Mouse (Mus musculus) hindbrain, embryonic 14.5 days (tissue): ENCODE measurements around the gene Ccl20. TPM values are rescaled to one million over a fixed set of nuclear protein-coding genes. Genes with fewer than 3 reads are reported as not detected.

ENCODE experiments used
- ATAC-seq: fragments of 200-750 bp; cut with Nextera tagmentation; 2 replicates; pipeline ENCODE4 v1.8.0; 2017; ENCODE audit warnings: moderate number of reproducible peaks, mild to moderate bottlenecking, moderate TSS enrichment, moderate library complexity; ENCODE audit not compliant: low FRiP score
- DNase-seq: peaks from one replicate; pipeline ENCODE4 v3.0.0-alpha.2; 2015; ENCODE audit warnings: low spot score
- H3K27ac ChIP-seq: fragments of 300-500 bp; sonication (generic); 2 replicates; pipeline ENCODE4 v1.5.1; 2014; ENCODE audit warnings: mild to moderate bottlenecking, moderate library complexity
- H3K27me3 ChIP-seq: fragments of 300-500 bp; sonication (generic); 2 replicates; pipeline ENCODE4 v1.6.1; 2014; ENCODE audit warnings: mild to moderate bottlenecking, low read length, mixed read lengths; ENCODE audit not compliant: control insufficient read depth, insufficient read depth
- H3K36me3 ChIP-seq: fragments of 300-500 bp; sonication (generic); replicated peaks from 2 replicates; pipeline ENCODE4 v1.6.1; 2014; ENCODE audit not compliant: control insufficient read depth, insufficient read depth
- H3K4me1 ChIP-seq: fragments of 300-500 bp; sonication (generic); replicated peaks from 2 replicates; pipeline ENCODE4 v1.6.1; 2014; ENCODE audit warnings: antibody characterized with exemption, low read length, mixed read lengths; ENCODE audit not compliant: control insufficient read depth, insufficient read depth
- H3K4me2 ChIP-seq: fragments of 300-500 bp; sonication (generic); replicated peaks from 2 replicates; pipeline ENCODE4 v1.6.1; 2014; ENCODE audit warnings: mild to moderate bottlenecking, moderate library complexity
- H3K4me3 ChIP-seq: fragments of 300-500 bp; sonication (generic); replicated peaks from 2 replicates; pipeline ENCODE4 v1.5.1; 2014; ENCODE audit warnings: mild to moderate bottlenecking, low read length
- H3K9ac ChIP-seq: fragments of 300-500 bp; sonication (generic); 2 replicates; pipeline ENCODE4 v1.6.1; 2014
- H3K9me3 ChIP-seq: fragments of 300-500 bp; sonication (generic); 2 replicates; pipeline ENCODE4 v1.6.1; 2016; ENCODE audit warnings: low read length; ENCODE audit not compliant: control insufficient read depth
- WGBS: fragments of 180-500 bp; shearing (Covaris S2); extraction: QIAGEN DNeasy Blood & Tissue Kit; methylation state at CpG from one replicate; pipeline ENCODE4 v1.1.7; 2014; 5-methylcytosine and 5-hydroxymethylcytosine counted together
- polyA plus RNA-seq: library from polyadenylated mRNA; unstranded; fragments of >200 nt; fragmentation: Nextera tagmentation; extraction: Ambion mirVana; gene quantifications from 2 replicates; pipeline ENCODE4 v1.2.1, GENCODE M21; 2014

Ccl20 gene
- polyA plus RNA-seq, 1 experiment from 2014 or later: not detected

DNA sequence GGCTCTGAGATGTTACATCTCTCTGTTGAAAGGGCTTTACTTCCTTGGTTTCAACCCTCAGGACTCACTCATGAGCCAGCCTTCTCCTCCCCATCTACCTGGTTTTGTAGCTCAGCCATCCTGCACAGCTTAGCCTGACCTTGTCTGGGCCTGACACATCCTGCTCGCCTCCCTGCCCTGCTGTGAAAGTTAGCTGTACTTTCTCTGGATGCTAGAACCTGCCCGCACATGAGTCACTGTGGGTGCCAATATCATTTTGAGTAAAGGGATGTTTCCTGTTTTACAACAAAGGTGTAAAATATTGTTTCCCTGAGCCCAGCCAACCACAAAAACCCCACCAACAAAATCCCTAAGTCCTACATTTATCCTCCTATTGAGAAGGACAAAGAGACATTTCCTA, 6.6 kb downstream of the Ccl20 start:
- Histone ChIP-seq H3K27me3 (no peaks in the 10 kb centered on the region), H3K4me3 (no peak overlapping the region), H3K9me3 (no peaks in the 10 kb centered on the region), H3K9ac (no peak overlapping the region), H3K4me2 (no peak overlapping the region), H3K36me3 (no peaks in the 10 kb centered on the region), H3K4me1 (no peaks in the 10 kb centered on the region), H3K27ac (no peak overlapping the region)
- 95% methylated on average over 2 of the region's 2 CpGs for WGBS
- DNase-seq (no peak), ATAC-seq (no peak)

DNA sequence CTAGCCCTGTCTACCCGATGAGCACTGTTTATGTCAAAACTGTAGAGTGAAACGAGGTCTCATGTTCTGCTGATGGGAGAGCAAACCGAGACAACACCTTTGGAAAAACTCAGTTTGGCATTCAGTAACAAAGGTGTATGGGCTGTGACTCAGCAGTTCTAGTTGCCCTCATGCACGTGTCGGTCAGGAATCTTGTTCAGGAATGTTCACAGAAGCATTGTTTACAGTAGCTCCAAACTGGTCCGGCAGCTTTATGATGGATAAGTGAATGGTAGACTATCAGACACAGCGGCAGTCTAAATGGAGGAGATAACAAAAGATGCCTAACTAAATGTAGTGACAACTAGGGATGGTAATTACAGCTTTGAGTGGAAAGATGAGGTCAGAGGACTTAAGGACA, 19.3 kb downstream of the Ccl20 start:
- DNase-seq (no peak), ATAC-seq (no peak)
- H3K27me3 ChIP-seq: no peaks in the 10 kb centered on the region
- H3K36me3 ChIP-seq: no peaks in the 10 kb centered on the region
- no peaks in the 10 kb centered on the region for H3K4me1 ChIP-seq
- H3K9ac ChIP-seq: no peak overlapping the region
- WGBS: 90% methylated on average over 7 of the region's 7 CpGs
- no peak overlapping the region for H3K27ac ChIP-seq
- no peak overlapping the region for H3K4me3 ChIP-seq
- no peak overlapping the region for H3K4me2 ChIP-seq
- no peaks in the 10 kb centered on the region for H3K9me3 ChIP-seq

- Histone ChIP-seq H3K27me3 (no peaks in the 10 kb centered on the region), H3K4me2 (no peak overlapping the region), H3K4me3 (no peak overlapping the region), H3K27ac (no peak overlapping the region), H3K9ac (no peak overlapping the region), H3K36me3 (no peaks in the 10 kb centered on the region), H3K9me3 (no peaks in the 10 kb centered on the region), H3K4me1 (no peaks in the 10 kb centered on the region)
- WGBS: 97% methylated on average over 8 of the region's 8 CpGs
- DNase-seq (no peak), ATAC-seq (no peak)
Measured at GRCm38 (mm10) chr1:83137847-83138246, 21.3 kb downstream of the Ccl20 start.

DNA sequence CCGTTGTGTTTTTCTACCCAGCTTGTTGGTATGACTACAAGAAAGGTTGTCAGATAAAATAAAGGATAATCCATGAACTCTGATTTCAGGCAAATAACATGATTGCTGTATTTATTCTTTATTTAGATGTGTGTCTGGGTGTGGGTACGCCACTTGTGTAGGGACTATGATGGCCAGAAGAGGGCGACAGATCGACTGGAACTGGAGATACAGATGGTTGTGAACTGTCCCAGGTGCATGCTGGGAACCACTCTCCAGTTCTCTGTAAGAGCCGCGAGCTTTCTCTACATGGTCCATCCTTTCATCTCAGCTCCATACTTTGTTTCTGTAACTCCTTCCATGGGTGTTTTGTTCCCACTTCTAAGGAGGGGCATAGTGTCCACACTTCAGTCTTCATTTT, 22.2 kb downstream of the Ccl20 start:
- no peaks in the 10 kb centered on the region for H3K36me3 ChIP-seq
- no peaks in the 10 kb centered on the region for H3K9me3 ChIP-seq
- DNase-seq (no peak), ATAC-seq (no peak)
- no peak overlapping the region for H3K4me3 ChIP-seq
- H3K27ac ChIP-seq: no peak overlapping the region
- 84% methylated on average over 6 of the region's 6 CpGs for WGBS
- H3K27me3 ChIP-seq: no peaks in the 10 kb centered on the region
- no peak overlapping the region for H3K4me2 ChIP-seq
- no peak overlapping the region for H3K9ac ChIP-seq
- H3K4me1 ChIP-seq: no peaks in the 10 kb centered on the region

- Histone ChIP-seq H3K27me3 (no peaks in the 10 kb centered on the region), H3K36me3 (no peaks in the 10 kb centered on the region), H3K27ac (no peak overlapping the region), H3K4me2 (no peak overlapping the region), H3K4me1 (no peaks in the 10 kb centered on the region), H3K9me3 (no peaks in the 10 kb centered on the region), H3K9ac (no peak overlapping the region), H3K4me3 (no peak overlapping the region)
- DNase-seq: no peak
- no peak for ATAC-seq
- 88% methylated on average over 8 of the region's 8 CpGs for WGBS
Measured at GRCm38 (mm10) chr1:83141510-83141909, 24.9 kb downstream of the Ccl20 start.

DNA sequence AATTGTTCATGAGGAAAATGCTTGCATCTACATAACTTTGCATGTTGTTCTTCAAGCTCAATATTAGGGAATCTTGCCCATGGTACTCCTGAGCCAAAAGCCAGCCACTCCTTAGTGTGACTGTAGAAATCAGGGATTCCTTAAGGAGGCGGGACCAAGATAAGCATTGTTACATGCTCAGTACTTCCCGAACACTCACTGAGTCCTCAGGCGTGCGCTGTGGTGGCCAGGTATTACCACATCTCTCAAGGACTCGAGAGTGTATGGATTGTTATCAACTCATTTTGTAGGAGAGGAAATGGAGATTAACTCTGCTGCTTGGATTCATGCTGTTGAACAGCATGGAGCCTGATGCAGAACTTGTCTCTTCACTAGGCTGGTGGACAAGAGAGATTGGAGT, 25.5 kb downstream of the Ccl20 start:
- no peak overlapping the region for H3K4me2 ChIP-seq
- no peak overlapping the region for H3K4me3 ChIP-seq
- H3K36me3 ChIP-seq: no peaks in the 10 kb centered on the region
- no peak for DNase-seq
- no peaks in the 10 kb centered on the region for H3K9me3 ChIP-seq
- H3K9ac ChIP-seq: no peak overlapping the region
- H3K27ac ChIP-seq: no peak overlapping the region
- no peak for ATAC-seq
- WGBS: 88% methylated on average over 5 of the region's 5 CpGs
- H3K4me1 ChIP-seq: no peaks in the 10 kb centered on the region
- H3K27me3 ChIP-seq: no peaks in the 10 kb centered on the region

DNA sequence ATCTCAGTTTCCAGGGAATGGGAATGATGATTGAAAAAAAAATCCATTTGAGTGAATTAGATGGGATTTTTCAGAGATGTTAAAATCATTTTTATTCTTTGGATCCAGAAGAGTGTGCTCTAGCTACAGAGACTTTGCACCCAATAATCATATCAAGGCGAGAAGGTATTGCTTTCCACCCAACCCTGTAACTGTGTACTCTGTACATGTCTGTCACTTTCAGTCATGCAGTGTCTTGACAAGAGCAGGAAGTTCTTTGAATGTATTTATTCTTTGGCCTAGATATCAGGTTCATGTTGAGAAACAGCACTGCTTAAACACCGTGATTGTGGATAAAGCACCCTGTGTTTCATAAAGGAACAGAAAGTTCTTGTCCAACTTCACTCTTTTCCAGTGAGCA, 30.0 kb downstream of the Ccl20 start:
- no peak overlapping the region for H3K27ac ChIP-seq
- H3K27me3 ChIP-seq: no peaks in the 10 kb centered on the region
- no peak overlapping the region for H3K4me3 ChIP-seq
- H3K4me2 ChIP-seq: no peak overlapping the region
- no peak for ATAC-seq
- H3K4me1 ChIP-seq: no peaks in the 10 kb centered on the region
- DNase-seq: no peak
- no peaks in the 10 kb centered on the region for H3K36me3 ChIP-seq
- H3K9ac ChIP-seq: no peak overlapping the region
- WGBS: 93% methylated on average over 2 of the region's 2 CpGs
- no peaks in the 10 kb centered on the region for H3K9me3 ChIP-seq

- Histone ChIP-seq H3K27me3 (no peaks in the 10 kb centered on the region), H3K9me3 (no peaks in the 10 kb centered on the region), H3K9ac (no peak overlapping the region), H3K36me3 (no peaks in the 10 kb centered on the region), H3K4me2 (no peak overlapping the region), H3K4me3 (no peak overlapping the region), H3K27ac (no peak overlapping the region), H3K4me1 (no peaks in the 10 kb centered on the region)
- 77% methylated on average over 3 of the region's 3 CpGs for WGBS
- ATAC-seq (no peak), DNase-seq (no peak)
Measured at GRCm38 (mm10) chr1:83150227-83150626, 33.7 kb downstream of the Ccl20 start.

GRCm38 (mm10) chr1:83152961-83153360, 36.4 kb downstream of the Ccl20 start:
- Histone ChIP-seq H3K27me3 (no peaks in the 10 kb centered on the region), H3K9ac (no peak overlapping the region), H3K4me2 (no peak overlapping the region), H3K4me3 (no peak overlapping the region), H3K9me3 (no peaks in the 10 kb centered on the region), H3K4me1 (no peaks in the 10 kb centered on the region), H3K27ac (no peak overlapping the region), H3K36me3 (no peaks in the 10 kb centered on the region)
- 92% methylated on average over 3 of the region's 3 CpGs for WGBS
- ATAC-seq (no peak), DNase-seq (no peak)

DNA sequence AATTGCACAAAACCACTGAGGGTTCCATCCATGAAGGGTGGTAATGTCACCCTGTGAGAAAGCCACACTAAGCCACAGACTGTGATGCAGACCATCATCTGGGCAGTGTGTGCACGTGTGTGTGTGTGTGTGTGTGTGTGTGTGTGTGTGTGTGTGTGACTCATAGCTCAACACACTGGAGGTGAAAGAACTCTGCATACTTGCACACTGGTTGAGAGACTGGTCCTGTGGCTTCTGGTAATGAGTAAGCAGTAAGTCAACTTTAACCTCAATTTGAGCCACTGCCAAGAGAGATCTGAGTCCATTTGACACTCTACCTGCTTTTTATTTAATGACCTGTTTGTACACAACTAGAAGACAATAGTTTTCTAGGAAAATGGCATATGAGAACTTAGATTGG, 40.3 kb downstream of the Ccl20 start:
- no peaks in the 10 kb centered on the region for H3K36me3 ChIP-seq
- no peaks in the 10 kb centered on the region for H3K27me3 ChIP-seq
- ATAC-seq (no peak), DNase-seq (no peak)
- no peak overlapping the region for H3K4me3 ChIP-seq
- H3K4me1 ChIP-seq: no peaks in the 10 kb centered on the region
- no peak overlapping the region for H3K4me2 ChIP-seq
- no peak overlapping the region for H3K27ac ChIP-seq
- H3K9me3 ChIP-seq: no peaks in the 10 kb centered on the region
- no peak overlapping the region for H3K9ac ChIP-seq
- WGBS: 68% methylated on average over 1 of the region's 1 CpGs
